Mouse (Mus musculus) frontal cortex, postnatal 14 days (tissue): ENCODE data around the gene Rab3d.
"Not testable (repeated sequence)": the region's sequence is repeated elsewhere in the genome, so short reads cannot be mapped to it uniquely, and the experiment has no call there.

Experiments
- DNase-seq, 2 experiments: peaks; one replicate each; pipeline ENCODE4 v3.0.0; 2022; ENCODE audit warnings: low spot score in 2 of 2

The Rab3d gene

GRCm38 (mm10) chr9:21909474-21910223 lies 8.3 kb downstream of the Rab3d start:
- no peak for DNase-seq

GRCm38 (mm10) chr9:21908216-21908615 lies 9.8 kb downstream of the Rab3d start:
- DNase-seq, result no peak

- DNase-seq, result no peak
Measured at GRCm38 (mm10) chr9:21904031-21904430, 14.0 kb downstream of the Rab3d start.

DNA sequence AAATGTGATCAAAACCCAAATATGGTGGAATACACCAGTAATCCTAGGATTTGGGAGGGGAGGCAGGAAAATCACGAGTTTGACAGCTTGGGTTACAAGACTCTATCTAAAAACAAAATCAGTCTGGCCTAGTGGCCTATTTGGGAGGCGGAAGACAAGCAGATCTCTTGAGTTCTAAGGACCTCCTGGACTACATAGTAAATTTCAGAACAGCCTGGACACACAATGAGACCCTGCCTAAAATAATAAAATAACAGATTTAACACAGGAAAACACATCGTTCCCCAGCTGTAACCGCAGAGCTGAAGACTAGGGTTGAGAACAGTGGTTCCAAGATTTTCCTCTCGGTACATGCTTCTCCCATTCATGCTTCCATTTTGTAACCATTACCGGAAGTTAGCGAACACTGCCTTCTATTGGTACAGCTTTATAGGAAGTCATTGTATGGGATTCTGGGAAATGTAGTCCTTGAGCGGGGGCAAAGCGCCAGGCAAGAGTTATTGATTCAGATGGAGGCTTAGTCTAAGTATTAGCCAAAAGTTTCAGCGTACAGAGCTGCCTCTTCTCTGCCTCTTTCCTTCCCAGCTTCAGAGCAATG lies 16.7 kb downstream of the Rab3d start:
- peak; percentile 38 to 52 for DNase-seq

- DNase-seq, result no peak
Measured at GRCm38 (mm10) chr9:21889229-21889628, 28.8 kb downstream of the Rab3d start.

- DNase-seq, result no peak
Measured at GRCm38 (mm10) chr9:21876601-21877000, 41.4 kb downstream of the Rab3d start.

DNA sequence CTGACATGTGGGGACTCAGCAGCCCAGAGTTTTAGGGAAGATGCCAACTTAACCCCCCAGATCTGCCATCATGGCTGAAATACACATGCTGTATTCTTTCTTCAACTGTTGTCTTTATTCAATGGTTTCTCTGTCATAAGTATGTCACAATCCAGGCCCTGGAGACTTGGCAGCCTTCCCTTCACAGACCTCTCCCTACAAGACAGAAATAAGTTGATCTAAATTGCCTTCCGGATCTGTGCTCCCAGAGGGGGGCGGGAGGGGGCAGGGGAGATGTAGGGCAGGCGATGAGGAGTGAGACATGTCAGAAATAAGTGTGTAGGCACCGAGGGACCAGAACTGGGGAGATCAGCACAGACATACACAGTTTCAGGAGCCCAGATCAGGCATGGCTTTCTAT lies 45.8 kb downstream of the Rab3d start:
- DNase-seq, result no peak

- DNase-seq, result peak in 1 of 2 experiments; percentile 21
Measured at GRCm38 (mm10) chr9:21870879-21871524, 47.0 kb downstream of the Rab3d start.

GRCm38 (mm10) chr9:21869290-21869689 lies 48.7 kb downstream of the Rab3d start:
- DNase-seq, result not testable (repeated sequence)

- no peak for DNase-seq
Measured at GRCm38 (mm10) chr9:21867726-21868125, 50.3 kb downstream of the Rab3d start.

DNA sequence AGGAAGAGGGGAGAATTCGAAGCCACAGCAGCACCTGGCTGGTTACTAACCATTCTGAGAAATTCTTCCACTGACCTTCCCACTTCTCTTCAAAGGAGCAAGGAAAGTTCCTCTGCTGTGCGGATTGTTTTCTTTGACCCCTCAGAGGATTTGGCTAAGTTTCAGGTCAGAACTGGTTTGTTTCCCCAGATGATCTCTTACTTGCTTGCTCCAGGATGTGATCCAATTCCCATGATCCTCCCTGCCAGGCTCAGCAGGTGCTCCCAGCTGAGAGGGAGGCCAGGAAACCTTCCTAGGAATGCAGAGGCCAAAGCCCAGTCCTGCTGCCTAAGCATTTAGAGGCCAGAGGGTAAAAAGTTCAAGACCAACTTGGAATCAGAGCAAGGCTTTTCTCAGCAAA lies 51.4 kb downstream of the Rab3d start:
- no peak for DNase-seq

- DNase-seq, result no peak
Measured at GRCm38 (mm10) chr9:21865673-21866398, 52.2 kb downstream of the Rab3d start.

DNA sequence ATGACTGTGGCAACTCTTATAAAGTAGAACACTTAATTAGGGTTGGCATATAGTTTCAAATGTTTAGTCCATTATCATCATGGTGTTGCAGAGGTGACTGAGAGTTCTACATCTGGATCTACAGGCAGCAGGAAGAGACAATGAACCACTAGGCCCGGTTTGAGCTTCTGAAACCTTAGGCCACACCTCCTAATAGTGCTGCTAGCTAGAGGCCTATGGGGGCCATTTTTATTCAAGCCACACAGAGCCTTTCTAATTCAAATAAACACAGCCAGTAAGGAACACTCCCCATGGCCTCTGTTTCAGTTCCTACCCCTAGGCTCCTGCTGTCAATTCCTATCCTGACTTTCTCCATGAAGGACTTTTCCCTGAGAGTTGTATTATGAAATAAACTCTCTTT lies 55.8 kb downstream of the Rab3d start:
- DNase-seq, result no peak

GRCm38 (mm10) chr9:21860349-21860748 lies 57.6 kb downstream of the Rab3d start:
- DNase-seq, result not testable (repeated sequence)

- DNase-seq, result no peak
Measured at GRCm38 (mm10) chr9:21859606-21860005, 58.4 kb downstream of the Rab3d start.

- no peak for DNase-seq
Measured at GRCm38 (mm10) chr9:21858084-21858483, 59.9 kb downstream of the Rab3d start.

DNA sequence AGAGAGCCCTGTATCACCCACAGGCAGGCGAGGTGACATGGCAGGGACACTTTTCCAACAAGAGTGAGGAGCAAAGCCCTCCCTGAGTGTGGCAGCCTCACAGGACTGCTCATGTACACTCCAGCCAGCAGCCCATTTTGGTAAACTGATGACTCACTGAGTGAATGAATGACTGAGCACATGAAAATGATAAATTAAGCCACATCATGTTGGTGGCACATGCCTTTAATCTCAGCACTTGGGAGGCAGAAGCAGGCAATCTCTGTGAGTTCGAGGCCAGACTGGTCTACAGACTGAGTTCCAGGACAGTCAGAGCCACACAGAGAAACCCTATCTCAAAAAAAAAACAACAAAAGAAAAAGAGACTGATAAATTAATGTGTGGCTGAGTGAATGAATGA lies 60.5 kb downstream of the Rab3d start:
- DNase-seq, result no peak
